Mouse (Mus musculus): ENCODE data around the gene Vti1a.

Vti1a gene

GRCm38 (mm10) chr19:55559331-55559730 is 243.2 kb downstream of the Vti1a start:
- no peak for DNase-seq (ENCODE audit: low spot score in 2 of 2)

GRCm38 (mm10) chr19:55560088-55560682 is 244.1 kb downstream of the Vti1a start:
- no peak for DNase-seq (ENCODE audit: low spot score in 2 of 2)

DNA sequence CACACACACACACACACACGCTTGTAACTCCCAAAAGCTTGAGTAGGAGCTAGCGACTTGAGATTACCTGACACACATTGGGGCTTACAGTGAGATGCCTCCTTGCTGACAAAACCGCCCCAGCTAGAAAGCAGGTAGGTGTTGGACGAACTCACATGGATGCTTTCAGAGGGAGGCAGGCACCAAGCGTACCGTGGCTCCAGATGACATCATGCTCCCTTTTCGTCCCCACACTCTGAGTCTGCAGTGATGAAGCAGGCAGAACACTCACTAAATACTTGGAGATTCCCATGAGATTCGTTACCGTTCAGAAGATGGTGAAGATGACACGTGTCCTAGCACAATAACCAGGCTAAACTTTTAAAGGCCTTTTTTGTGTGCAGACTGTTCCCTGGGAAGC is 245.4 kb downstream of the Vti1a start:
- no peak for DNase-seq (ENCODE audit: low spot score in 2 of 2)

DNA sequence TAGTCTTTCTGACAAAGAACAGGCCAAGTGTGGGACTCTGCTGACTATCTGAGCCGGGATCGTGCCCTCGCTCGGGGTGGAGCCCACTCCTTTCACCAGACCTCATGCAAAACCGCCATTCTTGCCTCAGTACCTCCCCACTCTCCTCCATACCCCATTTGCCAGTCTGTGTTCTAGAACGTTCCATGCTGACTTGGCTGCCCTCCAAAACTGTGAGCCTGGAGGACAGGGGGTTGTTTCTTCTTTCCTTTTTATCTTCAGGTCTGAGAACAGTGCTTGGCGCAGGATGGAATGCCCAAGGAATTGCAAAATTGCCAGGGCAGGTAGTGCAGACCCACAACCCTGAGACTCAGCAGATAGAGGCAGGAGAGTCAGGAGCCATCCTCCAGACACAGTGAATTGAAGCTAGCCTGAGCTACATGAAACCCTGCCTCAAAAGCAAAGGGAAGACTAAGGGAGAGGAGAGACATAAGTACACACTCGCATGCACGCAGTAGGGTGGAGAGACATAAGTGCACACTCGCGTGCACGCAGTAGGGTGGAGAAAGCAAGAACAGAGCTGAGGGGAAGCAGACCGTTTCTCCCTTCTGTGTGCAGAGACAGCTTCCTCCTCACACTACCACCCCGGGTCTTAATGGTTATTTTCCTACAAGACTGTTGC is 246.5 kb downstream of the Vti1a start:
- no peak for DNase-seq (ENCODE audit: low spot score in 2 of 2)

GRCm38 (mm10) chr19:55563148-55563651 is 247.1 kb downstream of the Vti1a start:
- DNase-seq (ENCODE audit: low spot score in 2 of 2) = no peak

- DNase-seq (ENCODE audit: low spot score in 2 of 2) = no peak
Measured at GRCm38 (mm10) chr19:55564104-55564938, 248.2 kb downstream of the Vti1a start.

GRCm38 (mm10) chr19:55565111-55565510 is 249.0 kb downstream of the Vti1a start:
- no peak for DNase-seq (ENCODE audit: low spot score in 2 of 2)

- DNase-seq (ENCODE audit: low spot score in 2 of 2) = no peak
Measured at GRCm38 (mm10) chr19:55565523-55566369, 249.7 kb downstream of the Vti1a start.

DNA sequence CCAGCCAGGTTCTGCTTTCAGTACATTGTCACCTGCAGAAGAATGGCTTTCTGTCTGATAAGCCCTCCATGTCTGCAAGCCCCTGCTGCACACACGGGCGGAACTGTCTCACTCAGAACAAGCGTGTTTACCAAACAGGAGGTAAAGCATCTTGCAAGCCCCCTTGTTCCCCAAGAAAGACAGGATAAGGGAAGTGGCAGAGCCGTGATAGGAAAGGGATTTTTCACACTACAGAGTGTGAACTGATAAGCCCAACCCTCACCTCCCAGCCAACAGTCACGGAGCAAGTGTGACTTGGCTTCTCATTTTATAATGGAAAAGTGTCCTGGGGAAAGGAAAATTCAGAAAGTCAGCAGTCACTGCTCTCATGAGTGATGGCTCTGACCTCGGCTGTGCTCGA is 253.0 kb downstream of the Vti1a start:
- DNase-seq (ENCODE audit: low spot score in 2 of 2) = no peak

- DNase-seq (ENCODE audit: low spot score in 2 of 2) = no peak
Measured at GRCm38 (mm10) chr19:55569894-55570293, 253.8 kb downstream of the Vti1a start.

DNA sequence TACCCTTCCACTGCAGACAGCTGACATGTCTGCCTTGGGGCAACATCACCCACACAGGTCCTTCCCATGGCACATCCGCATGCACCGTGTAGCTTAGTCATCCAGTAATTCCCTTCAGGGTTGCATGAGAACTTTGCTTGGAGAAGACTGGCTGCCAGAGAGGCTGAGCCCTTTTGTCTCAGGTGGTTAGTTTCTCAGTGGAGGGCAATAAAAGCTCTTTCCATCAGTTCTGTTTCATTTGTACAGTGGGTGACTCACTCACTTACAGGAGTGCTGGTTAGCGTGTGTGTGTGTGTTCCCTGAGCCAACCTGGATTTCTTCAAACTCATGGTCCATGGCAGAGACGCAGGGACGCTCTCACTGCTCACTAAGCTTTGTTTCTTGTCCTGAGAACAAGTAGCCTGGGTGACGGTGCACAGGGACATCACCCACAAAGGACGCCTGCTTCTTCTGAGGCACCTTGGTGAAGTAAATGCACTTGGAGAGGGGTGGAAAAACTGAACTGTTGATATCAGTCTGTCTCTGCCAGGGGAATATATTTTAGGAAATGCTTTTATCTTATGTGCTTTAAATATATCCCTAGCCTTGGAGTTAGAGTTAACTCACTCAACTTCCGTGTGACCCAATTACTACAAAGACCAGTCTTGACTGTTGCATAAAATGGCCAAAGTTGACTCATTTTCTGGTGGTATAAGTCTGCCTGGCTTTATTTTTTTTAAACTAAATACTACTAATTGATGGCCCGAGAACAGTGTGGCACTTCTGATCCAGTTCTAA is 254.6 kb downstream of the Vti1a start:
- DNase-seq (ENCODE audit: low spot score in 2 of 2) = no peak

DNA sequence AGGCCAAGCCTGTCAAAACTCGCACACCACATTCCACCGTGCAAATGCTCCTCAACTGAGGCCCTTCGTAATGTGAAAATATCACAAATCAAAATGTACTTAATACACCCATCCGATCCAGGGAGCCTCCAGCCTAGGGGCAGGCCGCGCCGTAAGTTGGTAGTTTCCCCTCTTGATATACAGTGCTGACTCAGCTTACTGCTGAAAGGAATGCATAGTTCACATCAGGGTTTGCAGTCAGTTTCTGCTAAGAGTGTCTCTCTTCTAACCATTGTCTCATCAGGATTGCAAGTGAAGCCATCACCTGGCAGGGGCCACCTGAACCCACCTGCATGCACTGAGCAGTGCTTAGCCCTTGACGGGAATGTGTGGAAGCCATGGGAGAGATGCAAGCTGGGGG is 255.4 kb downstream of the Vti1a start:
- DNase-seq (ENCODE audit: low spot score in 2 of 2) = no peak

DNA sequence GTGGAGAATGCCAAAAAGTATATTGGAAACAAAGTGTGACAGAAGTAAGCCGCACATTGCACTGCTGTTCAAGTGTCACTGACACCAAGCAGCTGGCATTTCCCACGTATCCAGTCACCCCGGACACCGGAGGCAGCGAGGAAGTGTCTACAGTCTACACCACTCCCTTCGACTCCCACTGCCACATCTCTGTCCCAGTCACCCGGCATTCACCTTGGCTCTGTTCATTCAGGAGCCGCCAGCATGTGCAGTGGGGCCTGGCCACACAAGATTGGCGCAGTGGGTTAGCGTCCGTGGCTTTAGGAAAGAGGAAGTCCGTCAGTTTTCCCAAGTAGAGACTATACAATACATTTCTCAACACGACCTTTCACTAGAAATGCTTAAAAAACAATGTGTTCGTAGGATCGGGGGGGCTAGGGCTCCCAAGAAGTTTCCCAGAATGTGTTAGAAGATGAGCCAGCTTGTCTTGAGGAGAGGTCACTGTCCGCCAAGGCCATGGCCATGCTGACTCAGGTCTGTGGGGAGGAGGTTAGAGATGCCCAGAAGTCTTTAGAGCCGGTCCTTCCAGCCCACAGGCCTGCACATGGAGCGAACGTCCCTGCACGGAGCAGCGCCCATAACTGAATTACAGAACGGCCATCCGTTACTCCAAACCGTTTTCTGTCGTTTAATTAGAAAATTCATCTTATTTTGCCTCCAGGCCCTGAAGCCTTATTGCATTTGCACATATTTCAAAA is 261.4 kb downstream of the Vti1a start:
- DNase-seq (ENCODE audit: low spot score in 2 of 2) = no peak

DNA sequence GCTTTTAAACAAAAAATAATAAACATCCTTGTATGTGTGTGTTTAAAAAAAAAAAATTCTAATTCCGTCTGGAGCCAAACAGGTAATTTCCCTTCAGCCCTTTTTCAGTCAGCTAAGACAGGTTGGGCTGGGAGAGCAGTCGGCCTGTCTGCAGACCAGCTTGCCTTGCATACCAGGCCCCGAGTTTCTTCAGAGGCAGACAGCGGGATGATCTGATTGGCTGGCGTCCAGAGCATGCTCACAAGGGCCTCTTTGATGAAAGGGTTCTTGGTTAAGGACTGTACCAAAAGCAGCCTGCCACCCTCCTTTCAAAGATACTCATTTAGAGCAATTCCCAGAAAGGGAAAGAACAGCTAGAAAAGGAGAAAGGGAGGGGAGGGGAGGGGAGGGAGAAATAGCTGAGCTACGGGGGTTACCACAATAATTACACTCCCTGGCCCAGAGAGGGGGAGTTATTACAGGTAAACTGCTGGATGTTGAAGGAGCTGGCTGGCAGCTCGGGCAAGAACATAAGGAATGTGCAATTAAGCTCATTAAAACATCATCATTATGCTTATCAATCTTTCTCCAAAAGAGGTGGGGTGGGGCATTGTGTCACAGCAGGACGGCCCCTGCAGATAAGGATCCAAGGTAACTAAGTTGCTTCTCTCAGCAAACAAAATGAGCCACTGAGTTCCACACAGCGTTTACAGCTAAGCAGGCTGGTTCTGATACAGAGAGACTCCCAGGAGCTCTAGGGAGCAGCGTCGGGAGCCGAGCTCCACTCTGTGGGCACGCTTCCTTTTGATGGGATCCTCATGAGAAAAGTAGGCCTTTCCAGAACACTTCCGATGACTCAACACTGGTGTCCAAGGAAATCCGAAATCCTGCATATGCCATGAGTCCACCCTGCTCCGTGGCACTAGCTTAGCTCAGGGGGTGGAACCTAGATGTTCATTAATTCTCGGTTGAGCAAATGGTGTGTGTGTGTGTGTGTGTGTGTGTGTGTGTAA is 262.3 kb downstream of the Vti1a start:
- no peak for DNase-seq (ENCODE audit: low spot score in 2 of 2)

DNA sequence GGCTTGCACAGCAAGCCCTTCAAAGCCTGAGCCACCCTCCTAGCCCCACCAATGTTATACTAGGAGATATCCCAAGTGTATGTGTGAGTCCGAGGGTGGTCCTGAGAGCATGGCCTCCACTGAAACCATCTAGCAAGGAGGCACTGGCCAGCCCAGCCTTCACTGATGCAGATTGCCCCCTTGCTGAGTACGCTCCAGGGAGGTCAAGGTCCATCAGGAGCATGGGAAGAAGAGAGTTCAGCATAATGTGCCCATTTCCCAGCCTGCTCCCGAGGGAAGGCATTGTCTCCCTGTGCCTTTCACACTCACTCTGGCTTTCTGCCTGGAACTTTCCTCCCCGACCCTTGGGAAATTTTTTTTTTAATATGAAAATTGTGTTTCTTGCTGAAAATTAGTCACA is 263.2 kb downstream of the Vti1a start:
- no peak for DNase-seq (ENCODE audit: low spot score in 2 of 2)

DNA sequence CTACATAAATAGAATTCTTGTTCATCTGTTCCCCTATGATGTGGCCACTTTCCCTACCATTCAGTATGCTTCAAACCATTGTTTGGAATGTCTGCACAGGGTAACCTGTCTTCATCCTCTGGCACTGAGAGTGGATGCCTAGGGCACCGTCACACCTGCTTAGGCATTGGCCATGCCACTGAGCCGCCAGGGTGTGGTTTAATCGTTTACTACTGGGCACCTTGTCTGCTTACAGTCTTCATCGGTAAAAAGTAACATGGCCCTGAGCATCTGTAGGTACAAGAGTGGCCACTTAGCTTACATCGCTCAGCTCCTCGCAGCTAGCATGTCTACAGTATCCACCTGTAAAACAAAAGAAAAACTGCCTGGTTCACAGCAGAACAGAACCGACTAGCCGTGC is 264.1 kb downstream of the Vti1a start:
- no peak for DNase-seq (ENCODE audit: low spot score in 2 of 2)

- no peak for DNase-seq (ENCODE audit: low spot score in 2 of 2)
Measured at GRCm38 (mm10) chr19:55580667-55581066, 264.6 kb downstream of the Vti1a start.

DNA sequence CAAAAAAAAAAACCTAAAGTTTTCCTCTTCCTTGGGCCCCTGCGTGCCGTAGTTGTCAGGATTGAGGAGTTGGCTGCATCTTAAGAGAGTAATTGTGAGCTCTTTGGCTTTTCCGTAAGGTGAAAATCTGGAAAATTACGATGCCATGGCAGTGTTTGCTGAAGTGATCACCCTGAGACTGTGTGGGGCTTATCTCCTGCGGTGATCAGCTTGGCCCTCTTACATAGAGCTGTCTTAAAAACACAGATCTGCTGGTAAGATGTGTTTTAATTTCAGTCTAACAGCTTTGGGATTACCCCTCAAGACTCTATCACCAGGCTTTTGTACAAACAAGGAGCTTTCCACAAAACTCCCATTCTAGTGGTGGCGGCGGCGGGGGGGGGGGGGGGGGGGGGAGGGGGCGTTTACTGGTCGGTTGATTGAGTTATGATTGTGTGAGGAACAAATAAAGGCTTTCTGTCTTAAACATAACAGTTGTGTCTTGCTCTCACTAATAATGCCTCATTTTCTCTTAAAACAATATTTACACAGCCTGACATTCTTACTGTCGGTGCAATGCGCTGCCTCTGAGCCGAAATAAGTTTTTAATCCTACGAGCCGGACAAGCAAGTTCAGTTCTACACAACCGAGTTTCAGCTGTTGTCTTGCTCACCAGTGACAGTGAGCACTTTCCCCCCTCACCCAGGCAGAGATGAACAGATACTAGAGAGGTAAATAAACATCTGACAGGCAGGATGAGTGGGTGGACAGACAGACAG is 267.0 kb downstream of the Vti1a start:
- no peak for DNase-seq (ENCODE audit: low spot score in 2 of 2)
